Mouse (Mus musculus) midbrain, postnatal 0 days (tissue): Measurements from ENCODE around the gene Dand5. TPM values are rescaled to one million over a fixed set of nuclear protein-coding genes. Genes with fewer than 3 reads are reported as not detected.
A peak's percentile ranks its signal among the peaks of the same experiment; 100 is the strongest.

Experiments used
- ATAC-seq: fragments of 200-750 bp; cut with Nextera tagmentation; 2 replicates; pipeline ENCODE4 v1.8.0; 2017; ENCODE audit warnings: moderate number of reproducible peaks, mild to moderate bottlenecking, moderate TSS enrichment, moderate library complexity; ENCODE audit not compliant: low FRiP score
- DNase-seq: peaks from one replicate; pipeline ENCODE4 v3.0.0-alpha.2; 2015; ENCODE audit warnings: low spot score
- H3K27ac ChIP-seq: fragments of 300-500 bp; sonication (generic); 2 replicates; pipeline ENCODE4 v1.5.1; 2014; ENCODE audit warnings: low read depth, mild to moderate bottlenecking, low read length, mixed read lengths
- H3K27me3 ChIP-seq: fragments of 300-500 bp; sonication (generic); 2 replicates; pipeline ENCODE4 v1.6.1; 2014; ENCODE audit warnings: low read length, control low read depth, mixed read lengths; ENCODE audit not compliant: insufficient read depth
- H3K36me3 ChIP-seq: fragments of 300-500 bp; sonication (generic); 2 replicates; pipeline ENCODE4 v1.6.1; 2014; ENCODE audit warnings: low read length, control low read depth, mixed read lengths; ENCODE audit not compliant: insufficient read depth
- H3K4me1 ChIP-seq: fragments of 300-500 bp; sonication (generic); 2 replicates; pipeline ENCODE4 v1.6.1; 2014; ENCODE audit warnings: mild to moderate bottlenecking, control low read depth, antibody characterized with exemption, low read length, mixed read lengths; ENCODE audit not compliant: insufficient read depth
- H3K4me2 ChIP-seq: fragments of 300-500 bp; sonication (generic); 2 replicates; pipeline ENCODE4 v1.6.1; 2014; ENCODE audit warnings: low read depth, mild to moderate bottlenecking, low read length, mixed read lengths; ENCODE audit not compliant: poor library complexity, severe bottlenecking
- H3K4me3 ChIP-seq: fragments of 300-500 bp; sonication (generic); 2 replicates; pipeline ENCODE4 v1.5.1; 2014; ENCODE audit warnings: low read depth, mild to moderate bottlenecking, low read length, moderate library complexity
- H3K9ac ChIP-seq: fragments of 300-500 bp; sonication (generic); replicated peaks from 2 replicates; pipeline ENCODE4 v1.6.1; 2014; ENCODE audit warnings: mild to moderate bottlenecking, low read length, moderate library complexity, mixed read lengths; ENCODE audit not compliant: poor library complexity, severe bottlenecking
- H3K9me3 ChIP-seq: fragments of 300-500 bp; sonication (generic); 2 replicates; pipeline ENCODE4 v1.6.1; 2016; ENCODE audit warnings: low read length, control low read depth
- CTCF ChIP-seq: IDR thresholded peaks from 2 replicates; pipeline ENCODE4 v1.5.1; 2016; ENCODE audit warnings: antibody characterized with exemption, mild to moderate bottlenecking
- WGBS: fragments of 180-500 bp; shearing (Covaris S2); extraction: QIAGEN DNeasy Blood & Tissue Kit; methylation state at CpG from one replicate; pipeline ENCODE4 v1.1.7; 2014; 5-methylcytosine and 5-hydroxymethylcytosine counted together
- polyA plus RNA-seq: library from polyadenylated mRNA; unstranded; fragments of >200 nt; fragmentation: Nextera tagmentation; extraction: Ambion mirVana; gene quantifications from 2 replicates; pipeline ENCODE4 v1.2.1, GENCODE M21; 2015
- total RNA-seq: library from RNA; depleted of rRNA; stranded (reverse); fragments of >200 nt; gene quantifications from 2 replicates; pipeline ENCODE4 v1.2.3, GENCODE M21; 2014

Dand5 gene
- total and polyA plus RNA-seq, 2 experiments from 2014 or later, result 7.6 to 12.6 TPM

- no peak for ATAC-seq
- peak; percentile 13; the same call in 1 of the 2 replicates for TF ChIP-seq CTCF
- H3K9me3 ChIP-seq, result no peaks in the 10 kb centered on the region
- H3K4me2 ChIP-seq, result no peak overlapping the region
- no peak overlapping the region for H3K9ac ChIP-seq
- no peak overlapping the region for H3K27ac ChIP-seq
- peaks cover 11% of the 10 kb centered on the region for H3K4me1 ChIP-seq
- no peak for DNase-seq
- no peak overlapping the region for H3K4me3 ChIP-seq
- H3K27me3 ChIP-seq, result no peaks in the 10 kb centered on the region
- WGBS, result 76% methylated on average over 8 of the region's 8 CpGs
- H3K36me3 ChIP-seq, result peaks cover 53% of the 10 kb centered on the region
These were observed 14.7 kb upstream of the Dand5 start for GRCm38 (mm10) chr8:84837149-84837911.

- TF ChIP-seq CTCF, result no peak
- Histone ChIP-seq H3K36me3 (peaks cover 44% of the 10 kb centered on the region), H3K27ac (no peak overlapping the region), H3K27me3 (no peaks in the 10 kb centered on the region), H3K4me3 (no peak overlapping the region), H3K9ac (0 out of 2 replicates have a peak overlapping the region, but pooled peaks have one; percentile 2), H3K4me2 (no peak overlapping the region), H3K4me1 (peaks cover 11% of the 10 kb centered on the region), H3K9me3 (no peaks in the 10 kb centered on the region)
- DNase-seq (peak; percentile 80), ATAC-seq (no peak)
- WGBS, result 68% methylated on average over 10 of the region's 10 CpGs
These were observed 12.5 kb upstream of the Dand5 start for GRCm38 (mm10) chr8:84834866-84835855.

- Histone ChIP-seq H3K4me3 (no peak overlapping the region), H3K27ac (no peak overlapping the region), H3K4me1 (peaks cover 6% of the 10 kb centered on the region; the same call in 1 of the 2 replicates), H3K9me3 (no peaks in the 10 kb centered on the region), H3K9ac (no peak overlapping the region), H3K36me3 (peaks cover 44% of the 10 kb centered on the region), H3K4me2 (no peak overlapping the region), H3K27me3 (no peaks in the 10 kb centered on the region)
- WGBS, result 82% methylated on average over 19 of the region's 19 CpGs
- DNase-seq, result peak; percentile 66
- no peak for ATAC-seq
- TF ChIP-seq CTCF, result no peak
These were observed 11.6 kb upstream of the Dand5 start for GRCm38 (mm10) chr8:84834002-84834865.

- TF ChIP-seq CTCF, result peak; percentile 35
- Histone ChIP-seq H3K9me3 (no peaks in the 10 kb centered on the region), H3K4me1 (peaks cover 5% of the 10 kb centered on the region; the same call in 1 of the 2 replicates), H3K27me3 (no peaks in the 10 kb centered on the region), H3K4me2 (peak overlapping the region; percentile 66), H3K36me3 (peaks cover 40% of the 10 kb centered on the region), H3K4me3 (peak overlapping the region; percentile 90), H3K27ac (peak overlapping the region; percentile 97), H3K9ac (peak overlapping the region; percentile 99)
- ATAC-seq (no peak), DNase-seq (no peak)
- 71% methylated on average over 10 of the region's 10 CpGs for WGBS
These were observed 10.4 kb upstream of the Dand5 start for GRCm38 (mm10) chr8:84832759-84833742.
